Mouse (Mus musculus): ENCODE results near the gene Tia1.
A peak's percentile ranks its signal among the peaks of the same experiment; 100 is the strongest.
"Not testable (repeated sequence)": the region's sequence is repeated elsewhere in the genome, so short reads cannot be mapped to it uniquely, and the experiment has no call there.

The Tia1 gene

GRCm38 (mm10) chr6:86404100-86404861 lies at the start of gene Tia1:
Gene Tia1, plus strand, starts transcription at chr6:86404219.
- peak; percentile 95 to 96 for DNase-seq (ENCODE audit: low spot score in 2 of 2)

- DNase-seq (ENCODE audit: low spot score in 2 of 2), result no peak
Measured at GRCm38 (mm10) chr6:86354948-86355347, 49.1 kb upstream of the Tia1 start.

- DNase-seq (ENCODE audit: low spot score in 2 of 2), result no peak
Measured at GRCm38 (mm10) chr6:86356956-86357355, 47.1 kb upstream of the Tia1 start.

- no peak for DNase-seq (ENCODE audit: low spot score in 2 of 2)
Measured at GRCm38 (mm10) chr6:86360691-86361090, 43.3 kb upstream of the Tia1 start.

- DNase-seq (ENCODE audit: low spot score in 2 of 2), result no peak
Measured at GRCm38 (mm10) chr6:86361373-86361772, 42.6 kb upstream of the Tia1 start.

- peak; percentile 81 to 89 for DNase-seq (ENCODE audit: low spot score in 2 of 2)
Measured at GRCm38 (mm10) chr6:86364442-86365141, 39.4 kb upstream of the Tia1 start.

- DNase-seq (ENCODE audit: low spot score in 2 of 2), result peak; percentile 90 to 92
Measured at GRCm38 (mm10) chr6:86365371-86366124, 38.5 kb upstream of the Tia1 start, which contains the start of gene Fam136a. Gene Fam136a, plus strand, starts transcription at chr6:86365646.

- DNase-seq (ENCODE audit: low spot score in 2 of 2), result peak; percentile 34 to 38
Measured at GRCm38 (mm10) chr6:86366125-86366852, 37.7 kb upstream of the Tia1 start.

GRCm38 (mm10) chr6:86366853-86367249 lies 37.2 kb upstream of the Tia1 start:
- DNase-seq (ENCODE audit: low spot score in 2 of 2), result no peak

- DNase-seq (ENCODE audit: low spot score in 2 of 2), result peak in 1 of 2 experiments; percentile 23
Measured at GRCm38 (mm10) chr6:86368479-86368878, 35.5 kb upstream of the Tia1 start.

- no peak for DNase-seq (ENCODE audit: low spot score in 2 of 2)
Measured at GRCm38 (mm10) chr6:86370093-86370713, 33.8 kb upstream of the Tia1 start.

GRCm38 (mm10) chr6:86370764-86371339 lies 33.2 kb upstream of the Tia1 start, which contains the start of gene Snrpg:
Gene Snrpg, plus strand, starts transcription at chr6:86371304.
- DNase-seq (ENCODE audit: low spot score in 2 of 2), result peak in 1 of 2 experiments; percentile 12

- peak; percentile 97 to 99 for DNase-seq (ENCODE audit: low spot score in 2 of 2)
Measured at GRCm38 (mm10) chr6:86371340-86371911, 32.6 kb upstream of the Tia1 start.

GRCm38 (mm10) chr6:86371950-86372516 lies 32.0 kb upstream of the Tia1 start:
- no peak for DNase-seq (ENCODE audit: low spot score in 2 of 2)

GRCm38 (mm10) chr6:86373556-86373955 lies 30.5 kb upstream of the Tia1 start:
- DNase-seq (ENCODE audit: low spot score in 2 of 2), result no peak

GRCm38 (mm10) chr6:86378341-86378740 lies 25.7 kb upstream of the Tia1 start:
- no peak for DNase-seq (ENCODE audit: low spot score in 2 of 2)

GRCm38 (mm10) chr6:86380112-86380511 lies 23.9 kb upstream of the Tia1 start:
- not testable (repeated sequence) for DNase-seq (ENCODE audit: low spot score in 2 of 2)

- DNase-seq (ENCODE audit: low spot score in 2 of 2), result no peak
Measured at GRCm38 (mm10) chr6:86382551-86382950, 21.5 kb upstream of the Tia1 start.

GRCm38 (mm10) chr6:86383370-86383769 lies 20.6 kb upstream of the Tia1 start:
- no peak for DNase-seq (ENCODE audit: low spot score in 2 of 2)

GRCm38 (mm10) chr6:86384692-86385091 lies 19.3 kb upstream of the Tia1 start:
- no peak for DNase-seq (ENCODE audit: low spot score in 2 of 2)

Measured in right cerebral cortex, adult 2 months (tissue).